ENCODE assay signal across 8 mouse cellular contexts in genomic region chr6:38552636-38553000, GRCm38 (mm10). TPM values are rescaled to one million over a fixed set of nuclear protein-coding genes. Genes with fewer than 3 reads are reported as not detected.
A peak's percentile ranks its signal among the peaks of the same experiment; 100 is the strongest.
DNase-seq lines count a peak whose midpoint lies in the region; ATAC-seq and TF ChIP-seq lines count a peak whose summit lies in the region.

No protein-coding gene starts in this region.

- H3K4me1 ChIP-seq in kidney, postnatal 0 days (replicated peaks; ENCODE audit: insufficient read depth, low read length) = peaks cover 9% of the 10 kb centered on the region; the same call in 1 of the 2 replicates
- 0 out of 2 replicates have a peak, but pooled peaks cover 2% of the 10 kb centered on the region for H3K4me1 ChIP-seq in embryonic facial prominence, embryonic 12.5 days
- no peaks in the 10 kb centered on the region; the same call in 1 of the 2 replicates for H3K4me1 ChIP-seq in hindbrain, postnatal 0 days (ENCODE audit: insufficient read depth, low read length)
- peaks cover 23% of the 10 kb centered on the region for H3K4me1 ChIP-seq in midbrain, embryonic 15.5 days

- no peak for ATAC-seq in kidney, postnatal 0 days (replicated peaks; ENCODE audit: low FRiP score, low read depth)
- no peak for ATAC-seq in embryonic facial prominence, embryonic 12.5 days (ENCODE audit: insufficient number of reproducible peaks, insufficient read depth, low FRiP score, low TSS enrichment)
- no peak for ATAC-seq in hindbrain, postnatal 0 days
- ATAC-seq in midbrain, embryonic 15.5 days (replicated peaks) = no peak

- peak overlapping the region; percentile 95 for H3K9ac ChIP-seq in kidney, postnatal 0 days (ENCODE audit: low read depth, low read length)
- peak overlapping the region; percentile 93 for H3K9ac ChIP-seq in embryonic facial prominence, embryonic 12.5 days
- H3K9ac ChIP-seq in hindbrain, postnatal 0 days (replicated peaks; ENCODE audit: low read length) = peak overlapping the region; percentile 86
- H3K9ac ChIP-seq in midbrain, embryonic 15.5 days = peak overlapping the region; percentile 72; the same call in 1 of the 2 replicates

- H3K4me2 ChIP-seq in kidney, postnatal 0 days (ENCODE audit: low read length) = peak overlapping the region; percentile 52
- H3K4me2 ChIP-seq in embryonic facial prominence, embryonic 12.5 days (replicated peaks) = peak overlapping the region; percentile 44
- peak overlapping the region; percentile 59 for H3K4me2 ChIP-seq in hindbrain, postnatal 0 days (ENCODE audit: low read depth, low read length)
- peak overlapping the region; percentile 54 for H3K4me2 ChIP-seq in midbrain, embryonic 15.5 days

- H3K27ac ChIP-seq in kidney, postnatal 0 days = peak overlapping the region; percentile 99; the same call in 1 of the 2 replicates
- no peak overlapping the region for H3K27ac ChIP-seq in embryonic facial prominence, embryonic 12.5 days
- H3K27ac ChIP-seq in hindbrain, postnatal 0 days = peak overlapping the region; percentile 99; the same call in 1 of the 2 replicates
- no peak overlapping the region for H3K27ac ChIP-seq in midbrain, embryonic 15.5 days

- H3K4me3 ChIP-seq in kidney, postnatal 0 days (replicated peaks; ENCODE audit: low read depth, low read length) = peak overlapping the region; percentile 76
- peak overlapping the region; percentile 70 for H3K4me3 ChIP-seq in embryonic facial prominence, embryonic 12.5 days
- peak overlapping the region; percentile 74 for H3K4me3 ChIP-seq in hindbrain, postnatal 0 days (ENCODE audit: low read length)
- H3K4me3 ChIP-seq in midbrain, embryonic 15.5 days = peak overlapping the region; percentile 80

- H3K9me3 ChIP-seq in kidney, postnatal 0 days (replicated peaks; ENCODE audit: low read length) = no peaks in the 10 kb centered on the region
- no peaks in the 10 kb centered on the region for H3K9me3 ChIP-seq in embryonic facial prominence, embryonic 12.5 days
- no peaks in the 10 kb centered on the region for H3K9me3 ChIP-seq in hindbrain, postnatal 0 days (ENCODE audit: low read length)
- H3K9me3 ChIP-seq in midbrain, embryonic 15.5 days = no peaks in the 10 kb centered on the region

- no peak for DNase-seq in kidney, postnatal 0 days (ENCODE audit: low spot score)
- no peak for DNase-seq in kidney, postnatal 25 days
- no peak for DNase-seq in hindbrain, postnatal 0 days (ENCODE audit: low spot score)
- no peak for DNase-seq in adrenal gland, adult (ENCODE audit: inconsistent age in 2 of 2, low spot score in 1 of 2)
- no peak for DNase-seq in thymus, postnatal 36 days
- no peak for DNase-seq in ovary, postnatal 10 days (ENCODE audit: low spot score)

- no peak for TF ChIP-seq CTCF in kidney, postnatal 0 days (IDR thresholded peaks at IDR 0.05; ENCODE audit: low read depth)
- TF ChIP-seq CTCF in hindbrain, postnatal 0 days (IDR thresholded peaks at IDR 0.05; ENCODE audit: low read depth) = no peak

- H3K27me3 ChIP-seq in kidney, postnatal 0 days (ENCODE audit: insufficient read depth, low read length) = no peaks in the 10 kb centered on the region
- no peaks in the 10 kb centered on the region for H3K27me3 ChIP-seq in embryonic facial prominence, embryonic 12.5 days
- no peaks in the 10 kb centered on the region for H3K27me3 ChIP-seq in hindbrain, postnatal 0 days (ENCODE audit: insufficient read depth, low read length)
- H3K27me3 ChIP-seq in midbrain, embryonic 15.5 days (replicated peaks) = no peaks in the 10 kb centered on the region

- H3K36me3 ChIP-seq in kidney, postnatal 0 days (ENCODE audit: insufficient read depth, low read length) = 0 out of 2 replicates have a peak, but pooled peaks cover 2% of the 10 kb centered on the region
- no peaks in the 10 kb centered on the region for H3K36me3 ChIP-seq in embryonic facial prominence, embryonic 12.5 days
- H3K36me3 ChIP-seq in hindbrain, postnatal 0 days (ENCODE audit: insufficient read depth, low read length) = no peaks in the 10 kb centered on the region
- no peaks in the 10 kb centered on the region for H3K36me3 ChIP-seq in midbrain, embryonic 15.5 days (replicated peaks)

- 13% methylated on average over 5 of the region's 5 CpGs for WGBS in kidney, postnatal 0 days
- 25% methylated on average over 5 of the region's 5 CpGs for WGBS in embryonic facial prominence, embryonic 12.5 days
- WGBS in hindbrain, postnatal 0 days = 24% methylated on average over 5 of the region's 5 CpGs
- 24% methylated on average over 5 of the region's 5 CpGs for WGBS in midbrain, embryonic 15.5 days

RNA-seq across cellular contexts. Expression of gene Luc7l2, which starts 1.5 kb away (rescaled TPM):
- 29.9 and 33.4 TPM in 2 replicates for polyA plus RNA-seq in kidney, postnatal 0 days (2015; fragmentation: Nextera tagmentation; extraction: Ambion mirVana)
- polyA plus RNA-seq in embryonic facial prominence, embryonic 12.5 days (2016; fragmentation: Nextera tagmentation; extraction: Ambion mirVana) = 57.0 and 62.0 TPM in 2 replicates
- total RNA-seq in hindbrain, postnatal 0 days (2014; rRNA removed) = 45.0 and 54.3 TPM in 2 replicates
- 36.7 and 44.4 TPM in 2 replicates for polyA plus RNA-seq in hindbrain, postnatal 0 days (2015; fragmentation: Nextera tagmentation; extraction: Ambion mirVana)
- polyA plus RNA-seq in midbrain, embryonic 15.5 days (2015; fragmentation: Nextera tagmentation; extraction: Ambion mirVana) = 35.4 and 40.9 TPM in 2 replicates

RNA-seq across cellular contexts. Expression of gene Fmc1, which starts 19.3 kb away (rescaled TPM):
- polyA plus RNA-seq in kidney, postnatal 0 days (2015; fragmentation: Nextera tagmentation; extraction: Ambion mirVana) = 260 and 288 TPM in 2 replicates
- polyA plus RNA-seq in embryonic facial prominence, embryonic 12.5 days (2016; fragmentation: Nextera tagmentation; extraction: Ambion mirVana) = 94.9 and 102 TPM in 2 replicates
- 22.5 and 55.8 TPM in 2 replicates for total RNA-seq in hindbrain, postnatal 0 days (2014; rRNA removed)
- 256 and 260 TPM in 2 replicates for polyA plus RNA-seq in hindbrain, postnatal 0 days (2015; fragmentation: Nextera tagmentation; extraction: Ambion mirVana)
- polyA plus RNA-seq in midbrain, embryonic 15.5 days (2015; fragmentation: Nextera tagmentation; extraction: Ambion mirVana) = 191 and 193 TPM in 2 replicates

Comparison
In these comparisons a context has a peak if more than half of its experiments do, and no peak if none do; other contexts are left out.
1. H3K27ac ChIP-seq: peak in kidney, postnatal 0 days (single experiment) and hindbrain, postnatal 0 days (single experiment); none in embryonic facial prominence, embryonic 12.5 days (single experiment) and midbrain, embryonic 15.5 days (single experiment).
2. Peak in every context shown above with its lines, with median percentiles within 50 percentile points of each other: H3K4me2 ChIP-seq, H3K4me3 ChIP-seq and H3K9ac ChIP-seq.